Mouse (Mus musculus) liver, adult 10 weeks (tissue): Measurements from ENCODE around the gene Defb42. TPM values are rescaled to one million over a fixed set of nuclear protein-coding genes. Genes with fewer than 3 reads are reported as not detected.

Source experiments
- polyA plus RNA-seq: library from polyadenylated mRNA; stranded (reverse); fragments of 350-450 nt; fragmentation: Illumina TruSeq; extraction: RNeasy Lipid Tissue Mini Kit (QIAGEN cat#74804); gene quantifications from one replicate; pipeline ENCODE4 v1.2.3, GENCODE M21; 2014; ENCODE audit warnings: low read depth, low replicate concordance

The Defb42 gene
- not detected for polyA plus RNA-seq

GRCm38 (mm10) chr14:63046691-63047090 is at the start of gene Defb42:
TSS of gene Defb42 (plus strand) at chr14:63046991.

GRCm38 (mm10) chr14:62997777-62998176 is 49.0 kb upstream of the Defb42 start, which contains the start of gene Defb47:
TSS of gene Defb47 (plus strand) at chr14:62998077.

GRCm38 (mm10) chr14:63011471-63011870 is 35.3 kb upstream of the Defb42 start, which contains the start of gene Defb43:
TSS of gene Defb43 (plus strand) at chr14:63011771.

GRCm38 (mm10) chr14:63049910-63050370 is 3.1 kb downstream of the Defb42 start, which contains the start of gene Defb30:
TSS of gene Defb30 (minus strand) at chr14:63049960.

Other genes with a start within 250 kb of the Defb42 start
- gene Wdfy2, start 209.3 kb upstream of the Defb42 start, polyA plus RNA-seq = 8.8 TPM
- not detected for gene Defb48, start 62.5 kb upstream of the Defb42 start, polyA plus RNA-seq
- gene Defb47, start 48.9 kb upstream of the Defb42 start, polyA plus RNA-seq = not detected
- gene Defb43, start 35.2 kb upstream of the Defb42 start, polyA plus RNA-seq = not detected
- not detected for gene Defb30, start 3.0 kb downstream of the Defb42 start, polyA plus RNA-seq